Mouse (Mus musculus) gastrocnemius, adult 18-20 months (tissue): ENCODE results near the gene Fam25c. TPM values are rescaled to one million over a fixed set of nuclear protein-coding genes. Genes with fewer than 3 reads are reported as not detected.

Source experiments
- total RNA-seq, 2 experiments: library from RNA; stranded (reverse); gene quantifications; 2 replicates each; pipeline ENCODE4 v1.2.3; 2021

Fam25c gene
- total RNA-seq, 2 experiments from 2014 or later = not detected

Other genes with a start within 250 kb of the Fam25c start
- gene Npy4r, start 202.9 kb downstream of the Fam25c start, total RNA-seq = under 1 TPM in 1 of 2 experiments, not detected in 1; 0.07 TPM
- gene Gprin2, start 153.8 kb downstream of the Fam25c start, total RNA-seq = under 1 TPM; 0.02 TPM
- gene Syt15, start 135.8 kb downstream of the Fam25c start, total RNA-seq = under 1 TPM; 0.24 to 0.30 TPM
- gene Shld2, start 44.9 kb downstream of the Fam25c start, total RNA-seq = 10 to 100 TPM; 10.0 to 12.9 TPM
- 100 to 1,000 TPM; 117 to 119 TPM for gene Glud1, start 44.7 kb downstream of the Fam25c start, total RNA-seq
- gene Sncg, start 19.4 kb upstream of the Fam25c start, total RNA-seq = 10 to 100 TPM in 1 of 2 experiments, 1 to 10 TPM in 1; 7.7 to 19.1 TPM
- gene Mmrn2, start 20.0 kb upstream of the Fam25c start, total RNA-seq = 10 to 100 TPM in 1 of 2 experiments, 1 to 10 TPM in 1; 8.9 to 12.6 TPM
- 10 to 100 TPM; 46.3 to 47.4 TPM for gene Bmpr1a, start 147.9 kb upstream of the Fam25c start, total RNA-seq
- gene 9230112D13Rik, start 167.4 kb upstream of the Fam25c start, total RNA-seq = not detected
- gene Ldb3, start 233.2 kb upstream of the Fam25c start, total RNA-seq = 1,000 to 10,000 TPM; 2,008 to 2,153 TPM
- gene Opn4, start 244.7 kb upstream of the Fam25c start, total RNA-seq = not detected